Mouse (Mus musculus) heart, embryonic 16.5 days (tissue): ENCODE measurements around the gene Shc3. TPM values are rescaled to one million over a fixed set of nuclear protein-coding genes. Genes with fewer than 3 reads are reported as not detected.
A peak's percentile ranks its signal among the peaks of the same experiment; 100 is the strongest.

ENCODE experiments used
- ATAC-seq: fragments of 200-750 bp; cut with Nextera tagmentation; replicated peaks from 2 replicates; pipeline ENCODE4 v1.8.0; 2017; ENCODE audit warnings: moderate number of reproducible peaks; ENCODE audit not compliant: insufficient read depth, low FRiP score; ENCODE audit errors: extremely low read depth
- H3K27ac ChIP-seq: fragments of 300-500 bp; sonication (generic); 2 replicates; pipeline ENCODE4 v1.5.1; 2014; ENCODE audit warnings: mild to moderate bottlenecking, low read length, control low read depth, moderate library complexity
- H3K27me3 ChIP-seq: fragments of 300-500 bp; sonication (generic); 2 replicates; pipeline ENCODE4 v1.6.1; 2014; ENCODE audit warnings: low read length, mixed read lengths; ENCODE audit not compliant: control insufficient read depth, insufficient read depth
- H3K36me3 ChIP-seq: fragments of 300-500 bp; sonication (generic); 2 replicates; pipeline ENCODE4 v1.6.1; 2014; ENCODE audit not compliant: control insufficient read depth, insufficient read depth
- H3K4me1 ChIP-seq: fragments of 300-500 bp; sonication (generic); 2 replicates; pipeline ENCODE4 v1.6.1; 2014; ENCODE audit warnings: low read length, mixed read lengths; ENCODE audit not compliant: control insufficient read depth, insufficient read depth
- H3K4me2 ChIP-seq: fragments of 300-500 bp; sonication (generic); 2 replicates; pipeline ENCODE4 v1.6.1; 2014; ENCODE audit warnings: low read depth, mild to moderate bottlenecking, control low read depth, low read length
- H3K4me3 ChIP-seq: fragments of 300-500 bp; sonication (generic); 2 replicates; pipeline ENCODE4 v1.5.1; 2014; ENCODE audit warnings: mild to moderate bottlenecking, control low read depth, low read length
- H3K9ac ChIP-seq: fragments of 300-500 bp; sonication (generic); 2 replicates; pipeline ENCODE4 v1.6.1; 2014; ENCODE audit warnings: low read length, control low read depth
- H3K9me3 ChIP-seq: fragments of 300-500 bp; sonication (generic); replicated peaks from 2 replicates; pipeline ENCODE4 v1.6.1; 2016; ENCODE audit warnings: low read length; ENCODE audit not compliant: control insufficient read depth
- WGBS: fragments of 180-500 bp; shearing (Covaris S2); extraction: QIAGEN DNeasy Blood & Tissue Kit; methylation state at CpG from one replicate; pipeline ENCODE4 v1.1.7; 2014; 5-methylcytosine and 5-hydroxymethylcytosine counted together
- polyA plus RNA-seq: library from polyadenylated mRNA; unstranded; fragments of >200 nt; fragmentation: Nextera tagmentation; extraction: Ambion mirVana; gene quantifications from 2 replicates; pipeline ENCODE4 v1.2.1, GENCODE M21; 2015

The Shc3 gene
- polyA plus RNA-seq, 1 experiment from 2014 or later = 0.22 TPM

DNA sequence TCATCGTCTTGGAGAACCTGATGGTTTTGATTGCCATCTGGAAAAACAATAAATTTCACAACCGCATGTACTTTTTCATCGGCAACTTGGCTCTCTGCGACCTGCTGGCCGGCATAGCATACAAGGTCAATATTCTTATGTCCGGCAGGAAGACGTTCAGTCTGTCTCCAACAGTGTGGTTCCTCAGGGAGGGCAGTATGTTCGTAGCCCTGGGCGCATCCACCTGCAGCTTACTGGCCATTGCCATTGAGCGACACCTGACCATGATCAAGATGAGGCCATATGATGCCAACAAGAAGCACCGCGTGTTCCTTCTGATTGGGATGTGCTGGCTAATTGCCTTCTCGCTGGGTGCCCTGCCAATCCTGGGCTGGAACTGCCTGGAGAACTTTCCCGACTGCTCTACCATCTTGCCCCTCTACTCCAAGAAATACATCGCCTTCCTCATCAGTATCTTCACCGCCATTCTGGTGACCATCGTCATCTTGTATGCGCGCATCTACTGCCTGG lies 150.2 kb downstream of the Shc3 start:
- H3K4me2 ChIP-seq = peak overlapping the region; percentile 50
- H3K9ac ChIP-seq = peak overlapping the region; percentile 52
- no peak overlapping the region for H3K27ac ChIP-seq
- 71% methylated on average over 19 of the region's 19 CpGs for WGBS
- H3K9me3 ChIP-seq = no peaks in the 10 kb centered on the region; the same call in 1 of the 2 replicates
- H3K36me3 ChIP-seq = peaks cover 16% of the 10 kb centered on the region
- H3K4me1 ChIP-seq = peaks cover 11% of the 10 kb centered on the region
- ATAC-seq = no peak
- H3K4me3 ChIP-seq = 0 out of 2 replicates have a peak overlapping the region, but pooled peaks have one; percentile 7
- H3K27me3 ChIP-seq = no peaks in the 10 kb centered on the region

- Histone ChIP-seq H3K9me3 (no peaks in the 10 kb centered on the region; the same call in 1 of the 2 replicates), H3K27ac (peak overlapping the region; percentile 51), H3K9ac (peak overlapping the region; percentile 52), H3K4me3 (peak overlapping the region; percentile 7; the same call in 1 of the 2 replicates), H3K27me3 (no peaks in the 10 kb centered on the region), H3K4me2 (peak overlapping the region; percentile 50), H3K36me3 (peaks cover 16% of the 10 kb centered on the region), H3K4me1 (peaks cover 11% of the 10 kb centered on the region)
- 6% methylated on average over 20 of the region's 20 CpGs for WGBS
- ATAC-seq = peak; percentile 69; the same call in 1 of the 2 replicates
Measured at GRCm38 (mm10) chr13:51418268-51418941, 150.8 kb downstream of the Shc3 start.

- no peak for ATAC-seq
Measured at GRCm38 (mm10) chr13:51417796-51418195, 151.4 kb downstream of the Shc3 start.

GRCm38 (mm10) chr13:51416727-51417126 lies 152.5 kb downstream of the Shc3 start:
- Histone ChIP-seq H3K27me3 (no peaks in the 10 kb centered on the region), H3K27ac (no peak overlapping the region), H3K4me1 (peaks cover 11% of the 10 kb centered on the region), H3K4me3 (no peak overlapping the region), H3K4me2 (no peak overlapping the region), H3K9me3 (no peaks in the 10 kb centered on the region; the same call in 1 of the 2 replicates), H3K36me3 (peaks cover 16% of the 10 kb centered on the region), H3K9ac (no peak overlapping the region)
- no peak for ATAC-seq
- 74% methylated on average over 11 of the region's 11 CpGs for WGBS

More at GRCm38 (mm10) chr13:51417796-51418195, 151.4 kb downstream of the Shc3 start:
- Histone ChIP-seq H3K36me3 (peaks cover 16% of the 10 kb centered on the region), H3K4me2 (no peak overlapping the region), H3K9me3 (no peaks in the 10 kb centered on the region; the same call in 1 of the 2 replicates), H3K27ac (peak overlapping the region; percentile 51), H3K4me1 (peaks cover 11% of the 10 kb centered on the region), H3K27me3 (no peaks in the 10 kb centered on the region), H3K9ac (0 out of 2 replicates have a peak overlapping the region, but pooled peaks have one; percentile 3), H3K4me3 (no peak overlapping the region)
- 67% methylated on average over 6 of the region's 6 CpGs for WGBS

DNA sequence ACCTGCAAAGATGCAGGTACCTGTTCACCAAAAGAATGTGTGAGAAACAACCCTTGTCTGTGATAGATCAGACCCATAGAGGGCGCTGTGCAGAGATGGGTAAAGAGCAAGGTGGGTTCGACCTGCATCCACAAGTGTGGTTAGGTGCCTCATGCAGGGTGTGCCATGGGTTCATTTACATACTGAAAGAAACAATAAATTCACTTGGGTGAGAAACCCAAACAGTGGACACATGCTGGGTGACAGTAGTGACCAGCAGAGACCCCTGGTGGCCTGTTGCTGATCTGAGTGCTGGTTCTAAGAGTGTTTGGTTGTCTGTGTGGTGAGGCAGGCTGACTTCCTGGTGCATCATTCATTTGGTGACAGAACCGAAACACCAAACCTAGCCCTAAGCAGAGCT lies 155.8 kb downstream of the Shc3 start:
- Histone ChIP-seq H3K27me3 (no peaks in the 10 kb centered on the region), H3K9me3 (no peaks in the 10 kb centered on the region; the same call in 1 of the 2 replicates), H3K4me1 (peaks cover 12% of the 10 kb centered on the region), H3K4me2 (no peak overlapping the region), H3K4me3 (no peak overlapping the region), H3K36me3 (peaks cover 10% of the 10 kb centered on the region; the same call in 1 of the 2 replicates), H3K27ac (no peak overlapping the region), H3K9ac (no peak overlapping the region)
- WGBS = 67% methylated on average over 3 of the region's 3 CpGs
- ATAC-seq = no peak

DNA sequence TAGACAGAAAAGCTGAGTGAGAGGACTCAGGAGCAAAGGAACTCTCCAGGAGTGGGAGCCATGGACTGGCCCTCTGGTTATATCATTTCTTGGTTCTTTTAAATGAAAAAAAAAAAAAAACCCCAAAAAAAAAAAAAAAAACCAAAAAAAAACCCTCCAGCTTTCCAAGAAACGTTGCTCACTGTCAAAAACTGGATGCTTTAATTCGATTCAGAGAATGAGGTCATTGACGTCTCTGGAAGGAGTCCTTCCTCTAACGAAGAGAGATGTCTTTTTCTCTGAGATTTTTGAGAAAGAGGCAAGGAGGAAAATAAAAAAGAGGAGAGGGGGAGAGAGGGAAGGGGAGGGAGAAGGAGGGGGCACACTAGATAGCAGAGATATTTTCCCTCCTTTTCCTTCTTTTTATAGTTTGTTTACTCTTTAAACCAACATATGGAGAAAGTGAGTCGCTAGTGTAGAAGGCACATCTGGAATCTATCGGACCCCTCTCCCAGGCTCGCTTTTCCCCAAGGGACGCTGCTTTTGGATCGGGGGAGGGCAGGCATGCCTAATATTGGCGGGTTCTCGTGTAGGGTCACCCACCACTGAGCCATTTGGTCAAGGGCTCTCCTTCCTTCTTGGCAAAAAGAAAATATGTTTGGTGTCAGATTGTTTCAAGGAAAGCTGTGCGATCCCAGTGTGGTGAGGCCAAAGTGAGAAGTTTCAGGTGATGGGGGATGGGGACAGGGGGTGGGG lies 157.4 kb downstream of the Shc3 start:
- peak overlapping the region; percentile 37 for H3K4me3 ChIP-seq
- no peak for ATAC-seq

GRCm38 (mm10) chr13:51411243-51411642 lies 158.0 kb downstream of the Shc3 start:
- Histone ChIP-seq H3K4me2 (peak overlapping the region; percentile 84), H3K4me3 (peak overlapping the region; percentile 37), H3K27me3 (peaks cover 2% of the 10 kb centered on the region; the same call in 1 of the 2 replicates), H3K9ac (peak overlapping the region; percentile 55), H3K36me3 (peaks cover 10% of the 10 kb centered on the region; the same call in 1 of the 2 replicates), H3K27ac (peak overlapping the region; percentile 66), H3K9me3 (no peaks in the 10 kb centered on the region; the same call in 1 of the 2 replicates), H3K4me1 (peaks cover 8% of the 10 kb centered on the region; the same call in 1 of the 2 replicates)
- 51% methylated on average over 9 of the region's 9 CpGs for WGBS
- no peak for ATAC-seq

More for the DNA sequence above, 157.4 kb downstream of the Shc3 start:
- Histone ChIP-seq H3K9ac (peak overlapping the region; percentile 55; the same call in 1 of the 2 replicates), H3K27ac (peak overlapping the region; percentile 66), H3K9me3 (no peaks in the 10 kb centered on the region; the same call in 1 of the 2 replicates), H3K27me3 (peaks cover 2% of the 10 kb centered on the region; the same call in 1 of the 2 replicates), H3K4me1 (peaks cover 12% of the 10 kb centered on the region; the same call in 1 of the 2 replicates), H3K4me2 (peak overlapping the region; percentile 84), H3K36me3 (peaks cover 10% of the 10 kb centered on the region; the same call in 1 of the 2 replicates)
- 50% methylated on average over 12 of the region's 12 CpGs for WGBS

GRCm38 (mm10) chr13:51409936-51410481 lies 159.2 kb downstream of the Shc3 start:
- Histone ChIP-seq H3K9me3 (no peaks in the 10 kb centered on the region), H3K27me3 (peaks cover 2% of the 10 kb centered on the region; the same call in 1 of the 2 replicates), H3K4me2 (peak overlapping the region; percentile 84), H3K4me1 (peaks cover 8% of the 10 kb centered on the region; the same call in 1 of the 2 replicates), H3K27ac (no peak overlapping the region; the same call in 1 of the 2 replicates), H3K36me3 (peaks cover 6% of the 10 kb centered on the region; the same call in 1 of the 2 replicates), H3K9ac (0 out of 2 replicates have a peak overlapping the region, but pooled peaks have one; percentile 26), H3K4me3 (peak overlapping the region; percentile 67)
- 71% methylated on average over 6 of the region's 6 CpGs for WGBS
- no peak for ATAC-seq
